Mouse (Mus musculus) embryonic fibroblast, embryonic 13.5 days (primary cell): ENCODE data around the gene Hspa1l.
"Not testable (repeated sequence)": the region's sequence is repeated elsewhere in the genome, so short reads cannot be mapped to it uniquely, and the experiment has no call there.

Experiments used
- CTCF ChIP-seq: IDR thresholded peaks from 2 replicates; pipeline ENCODE4 v1.5.1; 2011; ENCODE audit warnings: mild to moderate bottlenecking, control low read depth, low read length, moderate library complexity, borderline replicate concordance; ENCODE audit not compliant: insufficient read depth
- POLR2A ChIP-seq: IDR thresholded peaks from 2 replicates; pipeline ENCODE4 v1.6.1; 2011; ENCODE audit warnings: low read depth, mild to moderate bottlenecking, control low read depth, low read length, moderate library complexity

GRCm38 (mm10) chr17:34970850-34971249 is 1.7 kb upstream of the Hspa1l start:
- TF ChIP-seq CTCF, POLR2A: not testable (repeated sequence)
